8 mouse cellular contexts compared by ENCODE assay signal in genomic region chr12:83632680-83633025, GRCm38 (mm10). TPM values are rescaled to one million over a fixed set of nuclear protein-coding genes. Genes with fewer than 3 reads are reported as not detected.
DNase-seq lines count a peak whose midpoint lies in the region; ATAC-seq and TF ChIP-seq lines count a peak whose summit lies in the region.

No protein-coding gene starts in this region.

- H3K36me3 ChIP-seq in forebrain, embryonic 14.5 days (ENCODE audit: control insufficient read depth, insufficient read depth, low read length) = peaks cover 18% of the 10 kb centered on the region
- H3K36me3 ChIP-seq in lung, embryonic 15.5 days = peaks cover 19% of the 10 kb centered on the region

- H3K27me3 ChIP-seq in forebrain, embryonic 14.5 days (replicated peaks; ENCODE audit: control insufficient read depth, insufficient read depth, low read length) = no peaks in the 10 kb centered on the region
- no peaks in the 10 kb centered on the region for H3K27me3 ChIP-seq in lung, embryonic 15.5 days

- no peaks in the 10 kb centered on the region for H3K9me3 ChIP-seq in forebrain, embryonic 14.5 days (replicated peaks; ENCODE audit: control insufficient read depth, low read length)
- H3K9me3 ChIP-seq in lung, embryonic 15.5 days = no peaks in the 10 kb centered on the region

- H3K4me2 ChIP-seq in forebrain, embryonic 14.5 days (ENCODE audit: low read length) = peak overlapping the region; percentile 67
- peak overlapping the region; percentile 58 for H3K4me2 ChIP-seq in lung, embryonic 15.5 days

- under 1% methylated on average over 20 of the region's 20 CpGs for WGBS in forebrain, embryonic 14.5 days
- 0% methylated on average over 20 of the region's 20 CpGs for WGBS in lung, embryonic 15.5 days

- H3K4me1 ChIP-seq in forebrain, embryonic 14.5 days (ENCODE audit: control insufficient read depth, insufficient read depth, low read length) = no peaks in the 10 kb centered on the region
- peaks cover 5% of the 10 kb centered on the region; the same call in 1 of the 2 replicates for H3K4me1 ChIP-seq in lung, embryonic 15.5 days

- peak overlapping the region; percentile 98 for H3K9ac ChIP-seq in forebrain, embryonic 14.5 days (ENCODE audit: low read length)
- peak overlapping the region; percentile 82 for H3K9ac ChIP-seq in lung, embryonic 15.5 days

- H3K4me3 ChIP-seq in forebrain, embryonic 14.5 days (ENCODE audit: low read depth, low read length) = peak overlapping the region; percentile 91
- peak overlapping the region; percentile 89 for H3K4me3 ChIP-seq in layer of hippocampus, adult 2 months
- H3K4me3 ChIP-seq in lung, embryonic 15.5 days = peak overlapping the region; percentile 61

- ATAC-seq in forebrain, embryonic 14.5 days = peak; percentile 49
- peak; percentile 52 for ATAC-seq in lung, embryonic 15.5 days (ENCODE audit: borderline replicate concordance, extremely low read depth, low FRiP score, low TSS enrichment)

- peak; percentile 40 for DNase-seq in ES-CJ7 (ENCODE audit: low read depth, low spot score)
- peak; percentile 43 for DNase-seq in c-Kit-positive CD71-positive TER-119-negative erythroid progenitor cells, embryonic 14.5 days (ENCODE audit: low read depth)
- peak; percentile 49 for DNase-seq in forebrain, embryonic 14.5 days (ENCODE audit: low spot score)
- peak; percentile 41 to 46 for DNase-seq in heart, postnatal 14 days
- peak; percentile 8 to 19 for DNase-seq in layer of hippocampus, adult 2 months (ENCODE audit: low spot score in 2 of 2)
- peak; percentile 38 for DNase-seq in right cerebral cortex, adult 18-20 months
- DNase-seq in urinary bladder, adult 2 months (ENCODE audit: low spot score) = peak; percentile 44

- intact Hi-C loops in heart, postnatal 14 days (cut with DNase I) = loop anchor here (5.0 kb wide), 1 partner anchor 35 kb away; the partner anchor contains the start of gene Zfyve1

- TF ChIP-seq CTCF in layer of hippocampus, adult 2 months (conservative IDR thresholded peaks at IDR 0.05) = no peak

- H3K27ac ChIP-seq in forebrain, embryonic 14.5 days (ENCODE audit: low read depth, low read length) = peak overlapping the region; percentile 95
- H3K27ac ChIP-seq in layer of hippocampus, adult 2 months = peak overlapping the region; percentile 95
- H3K27ac ChIP-seq in lung, embryonic 15.5 days = peak overlapping the region; percentile 93

RNA-seq across cellular contexts. Expression of gene Rbm25, which starts 1.6 kb away (rescaled TPM):
- polyA plus RNA-seq in forebrain, embryonic 14.5 days (2014; fragmentation: Nextera tagmentation; extraction: Ambion mirVana) = 164 and 176 TPM in 2 replicates
- 10 to 100 TPM; 63.9 to 71.8 TPM for total RNA-seq in heart, postnatal 14 days (2021)
- 100 to 1,000 TPM; 130 to 143 TPM for total RNA-seq in layer of hippocampus, adult 2 months (2021)
- polyA plus RNA-seq in lung, embryonic 15.5 days (2015; fragmentation: Nextera tagmentation; extraction: Ambion mirVana) = 227 and 250 TPM in 2 replicates
- 78.7 and 103 TPM in 2 replicates for polyA plus RNA-seq in urinary bladder, adult 2 months (2012; rRNA removed)

RNA-seq across cellular contexts. Expression of gene Zfyve1, which starts 35.6 kb away (rescaled TPM):
- polyA plus RNA-seq in forebrain, embryonic 14.5 days (2014; fragmentation: Nextera tagmentation; extraction: Ambion mirVana) = 22.7 and 27.7 TPM in 2 replicates
- total RNA-seq in heart, postnatal 14 days (2021) = 10 to 100 TPM; 17.9 to 18.4 TPM
- 10 to 100 TPM; 42.6 to 45.9 TPM for total RNA-seq in layer of hippocampus, adult 2 months (2021)
- 16.9 and 19.0 TPM in 2 replicates for polyA plus RNA-seq in lung, embryonic 15.5 days (2015; fragmentation: Nextera tagmentation; extraction: Ambion mirVana)
- 26.5 and 31.2 TPM in 2 replicates for polyA plus RNA-seq in urinary bladder, adult 2 months (2012; rRNA removed)

RNA-seq across cellular contexts. Expression of gene Psen1, which starts 55.3 kb away (rescaled TPM):
- polyA plus RNA-seq in forebrain, embryonic 14.5 days (2014; fragmentation: Nextera tagmentation; extraction: Ambion mirVana) = 73.4 and 79.5 TPM in 2 replicates
- total RNA-seq in heart, postnatal 14 days (2021) = 10 to 100 TPM; 31.7 to 37.3 TPM
- 10 to 100 TPM; 64.7 to 67.5 TPM for total RNA-seq in layer of hippocampus, adult 2 months (2021)
- 51.7 and 52.6 TPM in 2 replicates for polyA plus RNA-seq in lung, embryonic 15.5 days (2015; fragmentation: Nextera tagmentation; extraction: Ambion mirVana)
- 27.8 and 40.8 TPM in 2 replicates for polyA plus RNA-seq in urinary bladder, adult 2 months (2012; rRNA removed)

Comparison
In these comparisons a context has a peak if more than half of its experiments do, and no peak if none do; other contexts are left out.
1. Peak in every context shown above with its lines: DNase-seq, ATAC-seq, H3K4me3 ChIP-seq and H3K27ac ChIP-seq.